Mouse (Mus musculus): Measurements from ENCODE around the gene Nxf1. TPM values are rescaled to one million over a fixed set of nuclear protein-coding genes. Genes with fewer than 3 reads are reported as not detected.
A peak's percentile ranks its signal among the peaks of the same experiment; 100 is the strongest.

Nxf1 gene
- polyA plus RNA-seq, 1 experiment from 2014 or later, result 230 TPM

- Histone ChIP-seq H3K9me3 (replicated peaks; ENCODE audit: control insufficient read depth, low read length) (no peaks in the 10 kb centered on the region), H3K4me3 (ENCODE audit: low read depth, low read length) (no peak overlapping the region), H3K4me2 (ENCODE audit: low read depth, low read length) (no peak overlapping the region), H3K27ac (replicated peaks; ENCODE audit: low read depth, low read length) (no peak overlapping the region), H3K4me1 (ENCODE audit: control insufficient read depth, insufficient read depth, low read length) (no peaks in the 10 kb centered on the region), H3K9ac (replicated peaks; ENCODE audit: low read length) (no peak overlapping the region), H3K36me3 (replicated peaks; ENCODE audit: control insufficient read depth, insufficient read depth, low read depth, low read length) (peaks cover 17% of the 10 kb centered on the region), H3K27me3 (ENCODE audit: control insufficient read depth, insufficient read depth, low read length) (no peaks in the 10 kb centered on the region)
- no peak for ATAC-seq (replicated peaks; ENCODE audit: insufficient number of reproducible peaks, low FRiP score, low TSS enrichment, low read depth)
- 85% methylated on average over 2 of the region's 2 CpGs for WGBS
- DNase-seq (ENCODE audit: low spot score), result no peak
Measured at GRCm38 (mm10) chr19:8760757-8761156, 3.9 kb downstream of the Nxf1 start.

GRCm38 (mm10) chr19:8763276-8763675, 6.4 kb downstream of the Nxf1 start:
- no peaks in the 10 kb centered on the region for H3K4me1 ChIP-seq (ENCODE audit: control insufficient read depth, insufficient read depth, low read length)
- DNase-seq (ENCODE audit: low spot score) (no peak), ATAC-seq (replicated peaks; ENCODE audit: insufficient number of reproducible peaks, low FRiP score, low TSS enrichment, low read depth) (no peak)
- no peak overlapping the region for H3K4me3 ChIP-seq (ENCODE audit: low read depth, low read length)
- no peak overlapping the region for H3K4me2 ChIP-seq (ENCODE audit: low read depth, low read length)
- H3K9ac ChIP-seq (replicated peaks; ENCODE audit: low read length), result no peak overlapping the region
- H3K27ac ChIP-seq (replicated peaks; ENCODE audit: low read depth, low read length), result no peak overlapping the region
- H3K9me3 ChIP-seq (replicated peaks; ENCODE audit: control insufficient read depth, low read length), result no peaks in the 10 kb centered on the region
- H3K36me3 ChIP-seq (replicated peaks; ENCODE audit: control insufficient read depth, insufficient read depth, low read depth, low read length), result peaks cover 27% of the 10 kb centered on the region
- 95% methylated on average over 4 of the region's 4 CpGs for WGBS
- H3K27me3 ChIP-seq (ENCODE audit: control insufficient read depth, insufficient read depth, low read length), result no peaks in the 10 kb centered on the region

GRCm38 (mm10) chr19:8765562-8765961, 8.7 kb downstream of the Nxf1 start:
- WGBS, result 96% methylated on average over 9 of the region's 9 CpGs
- H3K9ac ChIP-seq (replicated peaks; ENCODE audit: low read length), result no peak overlapping the region
- no peak for DNase-seq (ENCODE audit: low spot score)
- peaks cover 31% of the 10 kb centered on the region for H3K36me3 ChIP-seq (replicated peaks; ENCODE audit: control insufficient read depth, insufficient read depth, low read depth, low read length)
- H3K9me3 ChIP-seq (replicated peaks; ENCODE audit: control insufficient read depth, low read length), result no peaks in the 10 kb centered on the region
- H3K27me3 ChIP-seq (ENCODE audit: control insufficient read depth, insufficient read depth, low read length), result no peaks in the 10 kb centered on the region
- H3K4me3 ChIP-seq (ENCODE audit: low read depth, low read length), result no peak overlapping the region
- H3K27ac ChIP-seq (replicated peaks; ENCODE audit: low read depth, low read length), result no peak overlapping the region
- no peak; the same call in 1 of the 2 replicates for ATAC-seq (replicated peaks; ENCODE audit: insufficient number of reproducible peaks, low FRiP score, low TSS enrichment, low read depth)
- no peaks in the 10 kb centered on the region for H3K4me1 ChIP-seq (ENCODE audit: control insufficient read depth, insufficient read depth, low read length)
- no peak overlapping the region for H3K4me2 ChIP-seq (ENCODE audit: low read depth, low read length)

GRCm38 (mm10) chr19:8770567-8771270, 13.8 kb downstream of the Nxf1 start, which contains the start of gene Tmem223:
Gene Tmem223, plus strand, starts transcription at chr19:8770996.
- Histone ChIP-seq H3K4me2 (ENCODE audit: low read depth, low read length) (peak within 1 kb of the TSS; percentile 56), H3K36me3 (replicated peaks; ENCODE audit: control insufficient read depth, insufficient read depth, low read depth, low read length) (peaks cover 15% of the 10 kb centered on the region), H3K9me3 (replicated peaks; ENCODE audit: control insufficient read depth, low read length) (no peaks in the 10 kb centered on the region), H3K9ac (replicated peaks; ENCODE audit: low read length) (peak within 1 kb of the TSS; percentile 96), H3K4me3 (ENCODE audit: low read depth, low read length) (peak within 1 kb of the TSS; percentile 74), H3K27me3 (ENCODE audit: control insufficient read depth, insufficient read depth, low read length) (no peaks in the 10 kb centered on the region), H3K4me1 (ENCODE audit: control insufficient read depth, insufficient read depth, low read length) (no peaks in the 10 kb centered on the region; the same call in 1 of the 2 replicates), H3K27ac (replicated peaks; ENCODE audit: low read depth, low read length) (peak within 1 kb of the TSS; percentile 75)
- 19% methylated on average over 29 of the region's 29 CpGs for WGBS
- ATAC-seq (replicated peaks; ENCODE audit: insufficient number of reproducible peaks, low FRiP score, low TSS enrichment, low read depth), result no peak
- peak; percentile 80 for DNase-seq (ENCODE audit: low spot score)

- Histone ChIP-seq H3K4me3 (ENCODE audit: low read depth, low read length) (no peak overlapping the region), H3K9ac (replicated peaks; ENCODE audit: low read length) (no peak overlapping the region; the same call in 1 of the 2 replicates), H3K4me1 (ENCODE audit: control insufficient read depth, insufficient read depth, low read length) (no peaks in the 10 kb centered on the region; the same call in 1 of the 2 replicates), H3K27ac (replicated peaks; ENCODE audit: low read depth, low read length) (no peak overlapping the region), H3K9me3 (replicated peaks; ENCODE audit: control insufficient read depth, low read length) (no peaks in the 10 kb centered on the region), H3K4me2 (ENCODE audit: low read depth, low read length) (no peak overlapping the region; the same call in 1 of the 2 replicates), H3K36me3 (replicated peaks; ENCODE audit: control insufficient read depth, insufficient read depth, low read depth, low read length) (peaks cover 4% of the 10 kb centered on the region; the same call in 1 of the 2 replicates), H3K27me3 (ENCODE audit: control insufficient read depth, insufficient read depth, low read length) (no peaks in the 10 kb centered on the region)
- no peak for DNase-seq (ENCODE audit: low spot score)
- no peak for ATAC-seq (replicated peaks; ENCODE audit: insufficient number of reproducible peaks, low FRiP score, low TSS enrichment, low read depth)
- WGBS, result 89% methylated on average over 5 of the region's 5 CpGs
Measured at GRCm38 (mm10) chr19:8772996-8773395, 16.1 kb downstream of the Nxf1 start.

- 66% methylated on average over 6 of the region's 6 CpGs for WGBS
- Histone ChIP-seq H3K4me1 (ENCODE audit: control insufficient read depth, insufficient read depth, low read length) (no peaks in the 10 kb centered on the region; the same call in 1 of the 2 replicates), H3K36me3 (replicated peaks; ENCODE audit: control insufficient read depth, insufficient read depth, low read depth, low read length) (peaks cover 4% of the 10 kb centered on the region; the same call in 1 of the 2 replicates), H3K27me3 (ENCODE audit: control insufficient read depth, insufficient read depth, low read length) (no peaks in the 10 kb centered on the region), H3K9me3 (replicated peaks; ENCODE audit: control insufficient read depth, low read length) (no peaks in the 10 kb centered on the region), H3K27ac (replicated peaks; ENCODE audit: low read depth, low read length) (no peak overlapping the region), H3K4me2 (ENCODE audit: low read depth, low read length) (peak overlapping the region; percentile 99), H3K9ac (replicated peaks; ENCODE audit: low read length) (peak overlapping the region; percentile 29; the same call in 1 of the 2 replicates), H3K4me3 (ENCODE audit: low read depth, low read length) (peak overlapping the region; percentile 74)
- ATAC-seq (replicated peaks; ENCODE audit: insufficient number of reproducible peaks, low FRiP score, low TSS enrichment, low read depth), result no peak
- no peak for DNase-seq (ENCODE audit: low spot score)
Measured at GRCm38 (mm10) chr19:8773409-8773808, 16.5 kb downstream of the Nxf1 start.

GRCm38 (mm10) chr19:8774086-8774835, 17.4 kb downstream of the Nxf1 start, which contains the start of gene Tmem179b:
Gene Tmem179b, minus strand, starts transcription at chr19:8774467.
- WGBS, result under 1% methylated on average over 64 of the region's 68 CpGs

More at GRCm38 (mm10) chr19:8774086-8774835, 17.4 kb downstream of the Nxf1 start, which contains the start of gene Tmem179b:
- peak; percentile 96 for DNase-seq (ENCODE audit: low spot score)
- H3K9me3 ChIP-seq (replicated peaks; ENCODE audit: control insufficient read depth, low read length), result no peaks in the 10 kb centered on the region
- H3K27ac ChIP-seq (replicated peaks; ENCODE audit: low read depth, low read length), result peak within 1 kb of the TSS; percentile 94
- peak within 1 kb of the TSS; percentile 96 for H3K9ac ChIP-seq (replicated peaks; ENCODE audit: low read length)
- H3K27me3 ChIP-seq (ENCODE audit: control insufficient read depth, insufficient read depth, low read length), result no peaks in the 10 kb centered on the region
- H3K4me2 ChIP-seq (ENCODE audit: low read depth, low read length), result peak within 1 kb of the TSS; percentile 99
- ATAC-seq (replicated peaks; ENCODE audit: insufficient number of reproducible peaks, low FRiP score, low TSS enrichment, low read depth), result peak; percentile 85
- H3K4me3 ChIP-seq (ENCODE audit: low read depth, low read length), result peak within 1 kb of the TSS; percentile 74
- H3K36me3 ChIP-seq (replicated peaks; ENCODE audit: control insufficient read depth, insufficient read depth, low read depth, low read length), result peaks cover under 1% of the 10 kb centered on the region; the same call in 1 of the 2 replicates
- H3K4me1 ChIP-seq (ENCODE audit: control insufficient read depth, insufficient read depth, low read length), result no peaks in the 10 kb centered on the region; the same call in 1 of the 2 replicates
